Mouse (Mus musculus) lung, postnatal 4 days (tissue): ENCODE results near the gene Myl7.

ENCODE experiments used
- DNase-seq, 2 experiments: peaks; one replicate each; pipeline ENCODE4 v3.0.0; 2021

The Myl7 gene

GRCm38 (mm10) chr11:5861678-5862393 lies 36.7 kb downstream of the Myl7 start, which contains the start of gene Aebp1:
Gene Aebp1, plus strand, starts transcription at chr11:5861947.
- peak; percentile 75 to 82 for DNase-seq

GRCm38 (mm10) chr11:5860639-5861038 lies 37.9 kb downstream of the Myl7 start:
- DNase-seq, result no peak

GRCm38 (mm10) chr11:5859883-5860550 lies 38.6 kb downstream of the Myl7 start:
- no peak for DNase-seq

- DNase-seq, result no peak
Measured at GRCm38 (mm10) chr11:5858723-5859122, 39.9 kb downstream of the Myl7 start.

DNA sequence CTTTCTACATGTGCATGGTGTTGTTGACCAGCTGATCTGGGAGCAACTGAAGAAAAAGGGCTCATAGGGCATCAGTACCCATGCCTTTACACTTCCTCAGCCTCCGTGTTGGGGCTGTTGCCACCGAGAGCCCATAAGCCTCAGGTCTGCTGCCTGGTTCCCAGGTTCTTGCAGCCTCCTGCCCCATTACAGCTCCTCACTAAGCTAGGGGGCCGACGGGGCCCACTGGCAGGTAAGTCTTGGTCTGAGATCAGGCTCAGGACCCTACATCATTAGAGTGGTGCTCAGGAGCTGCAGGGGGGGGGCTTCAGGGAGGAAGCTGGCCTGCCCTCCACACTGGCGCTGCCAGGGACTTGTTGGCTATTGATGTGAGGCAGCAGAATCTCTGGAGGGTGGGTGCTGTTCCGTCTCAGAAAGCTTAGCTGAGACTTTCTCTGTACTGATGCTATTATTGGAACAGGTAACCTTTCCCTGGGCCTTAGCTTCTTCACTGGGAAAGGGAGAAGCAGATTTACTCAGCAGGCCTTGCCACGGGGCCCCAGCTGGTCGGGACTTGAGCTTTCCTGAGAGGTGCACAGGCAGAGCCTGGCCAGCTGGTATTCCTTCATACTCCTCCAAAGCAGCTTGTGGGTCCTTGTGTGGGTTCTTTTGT lies 42.0 kb downstream of the Myl7 start:
- no peak for DNase-seq

- peak; percentile 55 to 77 for DNase-seq
Measured at GRCm38 (mm10) chr11:5855902-5856301, 42.7 kb downstream of the Myl7 start.

DNA sequence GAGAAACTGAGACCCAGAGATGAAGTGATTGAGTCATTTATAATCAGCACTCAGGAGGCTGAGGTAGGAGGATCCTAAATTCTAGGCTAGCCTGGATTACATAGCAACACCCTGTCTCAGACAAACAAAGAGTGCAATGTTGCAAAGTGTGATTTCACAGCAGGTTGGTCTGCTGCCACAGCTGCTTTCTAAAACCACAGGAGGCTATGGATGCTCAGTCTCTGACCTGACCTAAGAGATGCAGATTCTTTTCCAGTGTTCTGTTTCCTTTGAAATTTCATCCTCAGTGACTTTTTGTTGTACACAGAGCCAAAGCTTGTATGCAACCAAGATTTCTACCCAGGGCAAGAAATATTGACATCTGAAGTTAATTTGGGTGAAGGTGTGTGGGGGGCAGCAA lies 43.1 kb downstream of the Myl7 start:
- DNase-seq, result no peak

DNA sequence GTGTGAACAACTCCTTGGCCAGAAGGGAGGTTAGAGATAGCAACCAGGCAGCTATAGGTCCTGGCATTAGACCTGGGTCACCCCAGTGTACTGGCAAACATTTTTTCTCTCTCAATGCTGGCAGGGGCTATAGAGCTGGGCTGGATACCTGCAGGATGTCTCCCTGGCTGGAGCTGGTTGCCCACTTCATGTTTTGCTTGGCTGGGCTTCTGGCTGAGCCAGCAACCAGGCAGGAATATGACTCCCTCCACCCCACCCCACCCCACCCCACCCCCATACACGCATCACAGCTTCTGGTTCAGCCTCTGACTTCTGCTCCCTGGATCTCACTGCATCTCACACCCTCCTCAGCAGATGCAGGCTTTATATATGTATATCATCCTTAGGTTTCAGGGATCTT lies 46.3 kb downstream of the Myl7 start:
- no peak for DNase-seq

- DNase-seq, result no peak
Measured at GRCm38 (mm10) chr11:5851021-5851736, 47.4 kb downstream of the Myl7 start.

DNA sequence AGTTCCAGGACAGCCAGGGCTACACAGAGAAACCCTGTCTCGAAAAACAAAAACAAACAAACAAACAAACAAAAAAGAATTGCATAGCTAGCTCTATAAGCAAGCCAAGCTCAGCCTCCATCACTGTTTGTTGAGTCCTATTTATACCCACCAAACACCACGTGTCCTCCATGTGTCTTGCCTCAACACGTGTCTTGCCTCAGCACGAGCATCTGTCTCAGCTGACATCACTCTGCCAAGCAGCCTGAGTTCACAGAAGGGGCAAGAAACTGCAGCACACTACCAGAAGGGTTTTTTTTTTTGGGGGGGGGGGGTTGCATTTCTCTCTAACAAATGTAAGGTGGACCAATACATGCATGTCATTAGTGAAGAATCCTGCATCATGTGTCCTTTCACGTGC lies 48.1 kb downstream of the Myl7 start:
- no peak for DNase-seq

GRCm38 (mm10) chr11:5849316-5849715 lies 49.3 kb downstream of the Myl7 start:
- DNase-seq, result no peak

- no peak for DNase-seq
Measured at GRCm38 (mm10) chr11:5848741-5849140, 49.8 kb downstream of the Myl7 start.

DNA sequence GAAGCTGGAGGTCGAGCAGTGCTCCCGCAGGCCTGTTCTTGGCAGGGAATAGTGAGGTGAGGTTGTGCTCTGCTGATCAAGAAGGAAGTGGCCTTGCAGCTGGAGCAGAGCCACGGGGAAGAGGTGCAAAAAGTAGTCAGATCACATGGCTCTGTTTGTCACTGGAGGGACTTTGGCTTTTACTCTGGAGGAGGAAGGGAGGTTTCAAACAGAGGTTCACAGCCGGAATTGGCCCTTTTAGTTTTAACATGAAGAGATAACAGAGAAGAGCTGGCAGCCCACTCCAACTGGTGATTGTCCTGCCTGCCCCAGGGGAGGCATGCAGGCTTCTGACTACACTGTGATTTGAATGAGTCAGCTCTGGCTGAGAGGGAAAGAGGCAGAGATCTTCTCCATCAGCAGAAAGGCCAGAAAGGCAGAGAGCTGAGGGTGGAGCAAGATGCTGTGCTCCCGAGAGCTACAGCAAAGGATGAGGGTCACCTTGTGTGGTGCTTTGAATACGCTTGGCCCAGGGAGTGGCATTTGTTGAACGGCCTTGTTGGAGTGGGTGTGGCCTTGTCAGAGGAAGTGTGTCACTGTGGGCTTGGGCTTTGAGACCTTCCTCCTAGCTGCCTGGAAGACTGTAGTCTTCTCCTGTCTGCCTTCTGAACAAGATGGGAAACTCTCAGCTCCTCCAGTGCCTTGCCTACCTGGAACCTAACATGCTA lies 51.8 kb downstream of the Myl7 start:
- DNase-seq, result peak; percentile 27 to 54
